Mouse (Mus musculus): ENCODE measurements around the gene Hlx.
A peak's percentile ranks its signal among the peaks of the same experiment; 100 is the strongest.

Gene Hlx

GRCm38 (mm10) chr1:184731644-184732545 lies 524 bp downstream of the Hlx start:
- DNase-seq: peak; percentile 5 to 34

GRCm38 (mm10) chr1:184731091-184731640 lies 1.3 kb downstream of the Hlx start:
- DNase-seq: peak in 1 of 2 experiments; percentile 8

DNA sequence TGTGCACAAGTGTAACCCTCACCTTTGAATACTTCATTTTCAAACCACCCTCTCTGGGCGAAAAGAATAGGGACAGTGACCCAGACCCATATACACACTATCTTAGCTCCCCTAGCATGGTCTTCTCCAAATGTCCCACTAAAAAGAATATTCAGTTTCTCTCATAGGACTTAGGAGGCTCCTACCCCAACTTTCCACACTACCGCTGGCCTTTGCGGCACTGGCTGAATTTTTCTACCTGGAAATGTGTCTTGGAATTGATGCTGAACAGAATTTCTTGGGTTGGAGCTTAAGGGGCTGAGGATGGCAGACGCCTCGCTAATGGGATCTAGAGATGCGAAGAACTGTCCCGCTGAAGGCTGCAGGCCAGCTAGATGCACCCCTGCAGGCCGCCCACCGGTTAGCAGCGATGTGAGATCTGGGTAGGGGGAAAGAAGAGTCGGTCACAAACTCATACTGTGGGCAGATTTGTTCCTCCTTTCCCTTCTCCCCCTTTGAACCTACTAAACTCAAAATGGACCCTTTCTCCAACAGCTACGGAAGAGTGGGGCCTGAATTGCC lies 1.9 kb downstream of the Hlx start:
- DNase-seq: no peak

- peak in 1 of 2 experiments; percentile 10 for DNase-seq
These were observed 2.9 kb downstream of the Hlx start for GRCm38 (mm10) chr1:184729357-184730140.

DNA sequence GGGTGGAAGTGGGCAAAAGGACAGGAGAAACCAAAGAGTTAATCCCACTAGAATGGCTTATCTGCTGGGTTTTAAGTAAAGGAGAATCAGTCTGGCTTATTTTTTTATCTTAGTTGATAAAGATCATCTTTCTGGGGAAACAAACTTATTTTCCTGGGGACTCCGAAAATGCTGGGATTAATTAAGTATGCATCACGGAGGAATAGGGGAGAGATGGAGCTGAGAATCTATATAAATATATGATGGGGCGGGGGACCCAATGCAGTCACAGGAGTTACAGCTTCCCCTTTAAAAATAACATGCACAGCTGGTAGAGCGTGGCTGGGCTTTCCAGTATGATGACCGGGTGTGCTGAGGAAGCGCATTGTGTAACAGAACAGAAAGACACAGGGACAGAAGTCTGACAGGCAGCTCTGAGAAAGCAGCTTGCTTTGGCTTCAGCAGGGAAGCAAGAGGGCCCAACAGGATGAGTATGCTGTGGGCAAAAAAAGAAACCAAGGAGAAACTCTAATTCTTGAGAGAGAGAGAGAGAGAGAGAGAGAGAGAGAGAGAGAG lies 3.8 kb downstream of the Hlx start:
- DNase-seq: no peak

DNA sequence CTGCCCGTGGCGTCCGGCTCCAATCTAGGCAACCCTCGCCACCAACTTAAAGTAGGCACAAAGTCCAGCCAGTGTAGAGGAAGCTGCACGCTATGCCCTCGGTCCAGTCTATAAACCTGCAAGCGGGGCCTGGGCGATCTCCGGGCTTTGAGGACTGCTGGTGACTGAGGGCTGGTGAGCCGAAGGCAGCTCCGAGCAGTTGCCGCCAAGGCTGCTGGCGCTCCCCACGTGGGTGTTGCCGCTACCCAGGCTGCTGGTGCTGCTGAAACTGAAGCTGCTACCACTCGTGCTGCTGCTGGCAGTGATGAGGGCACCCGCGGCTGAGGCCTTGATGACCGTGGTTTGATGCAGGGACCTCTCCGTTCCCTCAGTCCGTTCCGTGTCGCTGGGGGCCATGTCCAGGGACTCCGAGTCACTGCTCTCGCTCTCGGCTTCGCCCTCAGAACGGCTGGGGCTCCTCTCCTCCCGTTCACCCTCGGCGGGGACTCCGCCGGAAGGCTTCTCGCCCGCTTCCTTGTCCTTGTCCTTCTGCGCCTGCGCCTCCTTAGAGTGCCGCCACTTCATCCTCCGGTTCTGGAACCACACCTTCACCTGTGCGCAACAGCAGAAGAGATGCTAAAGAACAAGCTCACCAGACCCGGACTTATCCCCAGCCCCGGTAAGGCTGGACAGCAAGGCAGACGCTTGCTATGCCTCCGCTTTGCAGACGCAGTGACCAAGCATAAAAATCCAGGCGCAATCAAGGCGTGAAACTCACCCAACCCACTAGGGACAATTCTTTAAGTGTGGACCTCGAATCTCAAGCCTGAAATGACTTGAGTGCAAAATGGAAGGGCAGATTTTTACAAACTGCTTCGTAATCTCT lies 4.8 kb downstream of the Hlx start:
- DNase-seq: peak; percentile 5 to 22

DNA sequence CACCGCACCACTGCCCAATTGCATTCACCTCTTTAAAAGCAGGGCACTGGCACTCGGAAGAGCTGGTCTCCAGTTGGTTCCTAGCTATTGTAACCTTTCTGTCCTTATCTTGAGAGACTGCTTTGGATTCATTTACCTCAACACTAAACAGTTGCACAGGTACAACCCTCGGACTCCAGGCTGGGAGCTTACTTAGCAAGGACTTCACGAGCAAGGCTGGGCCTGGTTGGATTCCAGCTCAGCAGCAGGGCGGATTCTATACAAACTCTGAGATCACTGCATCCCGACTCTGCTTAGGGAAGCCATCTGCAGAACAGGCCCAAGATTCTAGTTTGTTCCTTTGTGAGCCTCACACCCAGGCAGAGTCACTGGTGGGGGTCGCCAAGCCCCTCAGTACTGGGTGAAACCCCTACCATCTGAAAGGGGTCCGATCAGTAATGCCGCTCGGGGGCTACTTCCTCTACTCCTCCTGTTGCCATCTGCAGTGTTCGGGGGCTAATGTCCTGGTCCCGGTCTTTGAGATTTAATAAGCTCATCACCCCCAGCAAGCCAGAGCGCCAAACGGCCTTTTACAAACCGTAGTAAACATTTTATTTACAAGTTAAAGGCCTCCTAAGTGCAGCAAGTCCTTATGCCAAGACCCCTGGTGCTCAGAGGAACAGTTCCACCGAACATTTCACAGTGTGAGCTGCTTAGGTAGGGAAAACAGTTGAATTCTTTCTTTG lies 5.7 kb downstream of the Hlx start:
- DNase-seq: no peak

GRCm38 (mm10) chr1:184725318-184725790 lies 7.1 kb downstream of the Hlx start:
- DNase-seq: no peak

- DNase-seq: no peak
These were observed 7.7 kb downstream of the Hlx start for GRCm38 (mm10) chr1:184724551-184725317.

GRCm38 (mm10) chr1:184723899-184724298 lies 8.5 kb downstream of the Hlx start:
- no peak for DNase-seq

GRCm38 (mm10) chr1:184721121-184721520 lies 11.3 kb downstream of the Hlx start:
- DNase-seq: no peak

- DNase-seq: no peak
These were observed 12.0 kb downstream of the Hlx start for GRCm38 (mm10) chr1:184720162-184721025.

GRCm38 (mm10) chr1:184718261-184719120 lies 13.9 kb downstream of the Hlx start:
- no peak for DNase-seq

DNA sequence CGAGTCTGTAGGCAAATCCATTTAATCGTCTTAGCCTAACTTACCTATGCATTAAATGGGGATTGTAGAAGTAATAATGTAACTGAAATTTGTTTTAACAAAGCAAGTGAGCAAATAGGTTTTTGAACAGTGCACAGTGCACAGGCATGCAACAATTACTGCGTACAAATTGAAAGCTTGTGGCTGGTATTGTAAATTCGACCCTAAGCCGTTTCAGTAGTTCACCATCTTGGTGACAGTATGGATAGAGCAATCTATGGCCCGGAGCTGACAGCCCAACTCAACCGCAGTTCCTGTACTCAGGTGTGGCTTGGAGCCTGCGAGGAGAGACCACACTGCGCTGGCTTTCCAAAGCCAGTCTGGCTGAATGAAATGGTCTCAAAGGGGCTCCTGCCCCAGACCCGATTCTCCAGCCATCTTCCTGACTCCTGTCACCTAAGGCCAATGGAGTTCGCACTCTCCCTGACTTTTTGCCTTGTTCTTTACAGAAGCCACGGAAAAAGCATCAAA lies 14.7 kb downstream of the Hlx start:
- DNase-seq: no peak

DNA sequence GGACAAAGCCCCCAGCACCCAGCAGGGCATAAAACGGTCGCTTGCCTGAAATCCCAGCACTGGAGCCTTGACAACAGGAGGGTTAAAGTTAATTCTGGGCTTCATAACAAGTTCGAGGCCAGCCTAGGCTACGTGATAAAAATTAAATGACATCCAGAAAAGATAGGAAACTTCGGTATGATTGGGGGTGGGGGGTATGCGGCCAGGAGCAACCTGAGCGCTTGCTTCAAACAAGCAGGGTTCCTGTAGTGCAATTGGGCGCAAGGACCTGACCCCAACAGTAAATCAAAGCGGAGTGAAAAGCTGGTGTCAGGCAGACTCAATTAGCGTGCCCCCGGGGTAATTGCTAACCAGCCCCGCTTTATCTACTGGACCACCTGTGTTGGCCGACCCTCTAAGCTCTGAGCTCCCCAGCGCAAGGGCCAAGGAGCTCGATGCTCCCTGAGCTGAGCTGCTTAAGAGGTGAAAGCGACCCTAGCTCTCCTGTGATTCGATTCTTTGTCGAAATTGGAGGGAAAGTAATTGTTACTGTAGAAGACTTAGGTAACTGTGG lies 15.3 kb downstream of the Hlx start:
- DNase-seq: no peak

DNA sequence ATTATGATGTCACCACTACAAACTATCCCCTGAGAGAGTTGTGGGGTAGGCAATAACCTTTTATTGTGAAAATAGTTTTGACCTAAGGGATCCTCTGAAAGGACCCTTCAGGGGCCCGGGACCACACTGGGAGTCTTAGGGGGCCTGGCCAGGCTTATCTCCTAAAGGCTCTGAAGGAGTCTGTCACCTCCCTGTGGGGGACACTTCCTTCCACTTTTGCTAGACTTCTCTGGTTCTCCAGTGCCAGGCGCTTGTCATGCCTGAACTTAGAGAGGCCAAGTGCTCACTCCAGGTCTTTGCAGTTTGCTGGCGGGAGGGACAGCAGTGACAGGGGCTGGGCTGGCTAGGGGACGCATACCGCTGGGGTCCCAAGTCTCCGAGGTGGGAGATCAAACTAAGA lies 16.3 kb downstream of the Hlx start:
- no peak for DNase-seq

GRCm38 (mm10) chr1:184715693-184716092 lies 16.7 kb downstream of the Hlx start:
- DNase-seq: no peak

DNA sequence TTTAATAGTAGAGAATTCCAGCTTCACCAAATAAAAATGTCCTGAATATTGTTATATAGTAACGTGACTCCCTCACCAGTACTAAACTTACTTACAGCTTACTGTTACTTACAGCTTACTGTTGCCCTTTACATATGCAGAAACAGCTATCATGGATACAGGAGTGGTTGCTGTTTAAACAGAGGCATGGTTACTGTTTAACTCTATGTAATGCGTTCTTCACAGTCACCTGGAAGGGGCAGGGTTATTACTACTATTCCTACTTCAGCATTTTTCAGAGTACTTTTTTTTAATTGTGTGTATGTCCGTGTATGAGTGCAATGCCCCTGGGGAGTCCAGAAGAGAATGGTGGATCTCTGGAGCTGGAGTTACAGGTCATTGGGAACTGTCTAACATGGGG lies 17.9 kb downstream of the Hlx start:
- no peak for DNase-seq
